Mouse (Mus musculus) hindbrain, embryonic 11.5 days (tissue): Measurements from ENCODE around the gene Lmln. TPM values are rescaled to one million over a fixed set of nuclear protein-coding genes. Genes with fewer than 3 reads are reported as not detected.

ENCODE experiments used
- ATAC-seq: fragments of 200-750 bp; cut with Nextera tagmentation; 2 replicates; pipeline ENCODE4 v1.8.0; 2017; ENCODE audit warnings: mild to moderate bottlenecking, moderate TSS enrichment, moderate library complexity; ENCODE audit not compliant: low FRiP score
- DNase-seq: peaks from one replicate; pipeline ENCODE4 v3.0.0-alpha.2; 2015; ENCODE audit warnings: low spot score
- H3K27ac ChIP-seq: fragments of 300-500 bp; sonication (generic); 2 replicates; pipeline ENCODE4 v1.5.1; 2014; ENCODE audit warnings: mild to moderate bottlenecking, low read depth, low read length
- H3K27me3 ChIP-seq: fragments of 300-500 bp; sonication (generic); 2 replicates; pipeline ENCODE4 v1.6.1; 2014; ENCODE audit warnings: mild to moderate bottlenecking, low read length, moderate library complexity, mixed read lengths; ENCODE audit not compliant: control insufficient read depth, insufficient read depth
- H3K36me3 ChIP-seq: fragments of 300-500 bp; sonication (generic); 2 replicates; pipeline ENCODE4 v1.6.1; 2014; ENCODE audit warnings: mild to moderate bottlenecking, low read length, moderate library complexity, mixed read lengths; ENCODE audit not compliant: control insufficient read depth, insufficient read depth
- H3K4me1 ChIP-seq: fragments of 300-500 bp; sonication (generic); replicated peaks from 2 replicates; pipeline ENCODE4 v1.6.1; 2014; ENCODE audit warnings: low read length, mixed read lengths; ENCODE audit not compliant: control insufficient read depth, insufficient read depth
- H3K4me2 ChIP-seq: fragments of 300-500 bp; sonication (generic); replicated peaks from 2 replicates; pipeline ENCODE4 v1.6.1; 2014; ENCODE audit warnings: mild to moderate bottlenecking, low read depth, low read length
- H3K4me3 ChIP-seq: fragments of 300-500 bp; sonication (generic); 2 replicates; pipeline ENCODE4 v1.5.1; 2014; ENCODE audit warnings: low read depth, low read length
- H3K9ac ChIP-seq: fragments of 300-500 bp; sonication (generic); 2 replicates; pipeline ENCODE4 v1.6.1; 2014; ENCODE audit warnings: low read depth, low read length
- H3K9me3 ChIP-seq: fragments of 300-500 bp; sonication (generic); 2 replicates; pipeline ENCODE4 v1.6.1; 2016; ENCODE audit warnings: low read length; ENCODE audit not compliant: control insufficient read depth
- WGBS: fragments of 180-500 bp; shearing (Covaris S2); extraction: QIAGEN DNeasy Blood & Tissue Kit; methylation state at CpG from one replicate; pipeline ENCODE4 v1.1.7; 2014; 5-methylcytosine and 5-hydroxymethylcytosine counted together
- polyA plus RNA-seq: library from polyadenylated mRNA; unstranded; fragments of >200 nt; fragmentation: Nextera tagmentation; extraction: Ambion mirVana; gene quantifications from 2 replicates; pipeline ENCODE4 v1.2.1, GENCODE M21; 2014

The Lmln gene
- polyA plus RNA-seq, 1 experiment from 2014 or later: 4.6 TPM

GRCm38 (mm10) chr16:33061400-33061799 lies 921 bp upstream of the Lmln start:
- Histone ChIP-seq H3K27ac (no peak overlapping the region), H3K9ac (no peak overlapping the region), H3K4me2 (no peak overlapping the region), H3K27me3 (no peaks in the 10 kb centered on the region), H3K9me3 (no peaks in the 10 kb centered on the region), H3K4me1 (peaks cover 10% of the 10 kb centered on the region), H3K36me3 (peaks cover 8% of the 10 kb centered on the region), H3K4me3 (no peak overlapping the region)
- ATAC-seq: no peak
- no peak for DNase-seq
- 51% methylated on average over 11 of the region's 11 CpGs for WGBS

DNA sequence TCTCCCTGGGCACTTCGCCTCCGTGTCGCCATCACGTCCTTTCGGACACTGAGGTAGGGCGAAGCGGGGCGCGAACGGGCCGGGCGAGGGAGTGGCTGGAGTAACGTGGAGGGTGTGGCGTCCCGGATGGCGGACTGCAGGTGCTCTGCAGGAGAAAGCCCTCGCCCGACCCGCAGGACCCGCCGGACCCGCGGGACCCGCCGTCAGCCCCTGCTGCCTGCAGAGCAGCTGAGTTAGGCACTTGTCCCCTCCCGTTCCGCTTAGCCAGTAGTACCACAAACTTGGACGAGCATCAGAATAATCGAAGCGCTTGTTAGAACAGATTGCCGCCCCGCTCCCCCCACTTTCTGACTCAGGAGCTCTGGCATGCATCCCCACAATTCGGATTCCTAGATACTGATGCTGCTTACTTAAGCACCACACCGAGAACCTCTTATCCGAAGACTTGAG lies 386 bp downstream of the Lmln start:
- H3K9ac ChIP-seq: peak overlapping the region; percentile 80
- H3K4me1 ChIP-seq: peaks cover 10% of the 10 kb centered on the region
- peak overlapping the region; percentile 85 for H3K4me3 ChIP-seq
- H3K27ac ChIP-seq: peak overlapping the region; percentile 81
- no peaks in the 10 kb centered on the region for H3K9me3 ChIP-seq
- WGBS: under 1% methylated on average over 34 of the region's 35 CpGs
- ATAC-seq (peak; percentile 75; the same call in 1 of the 2 replicates), DNase-seq (no peak)
- no peaks in the 10 kb centered on the region for H3K27me3 ChIP-seq
- H3K4me2 ChIP-seq: peak overlapping the region; percentile 72
- peaks cover 8% of the 10 kb centered on the region for H3K36me3 ChIP-seq

DNA sequence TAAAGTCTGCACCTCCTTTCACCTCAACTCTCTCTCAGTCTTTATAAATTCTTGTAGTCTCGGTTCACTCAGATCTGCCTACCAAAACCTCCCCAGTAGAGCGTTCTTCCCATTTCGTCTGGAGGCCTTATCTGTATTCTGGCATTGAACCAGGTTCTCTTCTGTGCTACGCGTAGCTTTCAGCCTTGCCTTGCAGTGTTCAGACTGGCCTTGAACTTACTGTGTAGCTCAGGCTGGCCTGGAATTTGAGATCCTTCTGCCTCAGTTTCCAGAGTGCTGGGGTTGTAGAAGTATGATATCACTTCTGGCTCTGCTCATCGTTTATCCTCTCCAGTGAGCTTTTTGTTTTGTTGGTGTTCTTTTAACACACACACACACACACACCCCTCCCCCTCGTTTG lies 946 bp downstream of the Lmln start:
- DNase-seq (peak; percentile 17), ATAC-seq (no peak)
- H3K4me1 ChIP-seq: peaks cover 6% of the 10 kb centered on the region; the same call in 1 of the 2 replicates
- peak overlapping the region; percentile 72 for H3K4me2 ChIP-seq
- peak overlapping the region; percentile 80; the same call in 1 of the 2 replicates for H3K9ac ChIP-seq
- 31% methylated on average over 7 of the region's 7 CpGs for WGBS
- no peak overlapping the region for H3K27ac ChIP-seq
- H3K9me3 ChIP-seq: no peaks in the 10 kb centered on the region
- H3K36me3 ChIP-seq: peaks cover 8% of the 10 kb centered on the region
- peak overlapping the region; percentile 85 for H3K4me3 ChIP-seq
- H3K27me3 ChIP-seq: no peaks in the 10 kb centered on the region

GRCm38 (mm10) chr16:33064636-33065035 lies 2.3 kb downstream of the Lmln start:
- 66% methylated on average over 9 of the region's 9 CpGs for WGBS
- Histone ChIP-seq H3K4me2 (no peak overlapping the region), H3K27me3 (no peaks in the 10 kb centered on the region), H3K27ac (no peak overlapping the region), H3K4me1 (peaks cover 6% of the 10 kb centered on the region; the same call in 1 of the 2 replicates), H3K9ac (no peak overlapping the region), H3K4me3 (no peak overlapping the region), H3K9me3 (no peaks in the 10 kb centered on the region), H3K36me3 (peaks cover 4% of the 10 kb centered on the region)
- ATAC-seq (no peak), DNase-seq (no peak)

DNA sequence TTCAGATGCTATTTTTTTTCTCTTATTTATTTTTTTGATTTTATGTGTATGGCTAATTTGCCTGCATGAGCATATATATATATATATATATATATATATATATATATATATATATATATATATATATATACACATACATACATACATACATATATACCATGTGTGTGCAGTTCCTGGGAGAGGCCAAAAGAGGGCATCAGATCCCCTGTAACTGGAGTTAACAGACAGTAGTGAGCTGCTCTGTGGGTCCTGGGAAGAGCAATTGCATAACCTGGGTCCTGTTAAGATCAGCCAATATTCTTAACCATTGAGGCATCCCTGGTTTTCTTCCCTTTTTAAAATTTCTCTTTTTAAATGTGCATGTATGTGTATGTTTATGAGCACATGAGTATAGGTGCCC lies 8.6 kb downstream of the Lmln start:
- Histone ChIP-seq H3K4me1 (no peaks in the 10 kb centered on the region), H3K9ac (no peak overlapping the region), H3K27me3 (no peaks in the 10 kb centered on the region), H3K27ac (no peak overlapping the region), H3K4me3 (no peak overlapping the region), H3K36me3 (no peaks in the 10 kb centered on the region), H3K9me3 (no peaks in the 10 kb centered on the region), H3K4me2 (no peak overlapping the region)
- no peak for ATAC-seq
- DNase-seq: no peak

- Histone ChIP-seq H3K36me3 (no peaks in the 10 kb centered on the region), H3K27ac (no peak overlapping the region)
- no peak for ATAC-seq
These were observed 10.7 kb downstream of the Lmln start for GRCm38 (mm10) chr16:33072871-33073557.

GRCm38 (mm10) chr16:33074967-33075366 lies 12.6 kb downstream of the Lmln start:
- no peak overlapping the region for H3K4me3 ChIP-seq
- 78% methylated on average over 5 of the region's 5 CpGs for WGBS
- ATAC-seq: no peak
- H3K4me2 ChIP-seq: no peak overlapping the region
- no peak for DNase-seq
- H3K36me3 ChIP-seq: no peaks in the 10 kb centered on the region
- H3K9ac ChIP-seq: no peak overlapping the region
- H3K27ac ChIP-seq: no peak overlapping the region
- H3K27me3 ChIP-seq: no peaks in the 10 kb centered on the region
- H3K4me1 ChIP-seq: no peaks in the 10 kb centered on the region
- no peaks in the 10 kb centered on the region for H3K9me3 ChIP-seq

More at GRCm38 (mm10) chr16:33072871-33073557, 10.7 kb downstream of the Lmln start:
- Histone ChIP-seq H3K4me3 (no peak overlapping the region), H3K9ac (no peak overlapping the region), H3K4me1 (no peaks in the 10 kb centered on the region), H3K4me2 (no peak overlapping the region), H3K27me3 (no peaks in the 10 kb centered on the region), H3K9me3 (no peaks in the 10 kb centered on the region)
- no peak for DNase-seq
- 90% methylated on average over 6 of the region's 6 CpGs for WGBS

- Histone ChIP-seq H3K36me3 (no peaks in the 10 kb centered on the region), H3K27me3 (no peaks in the 10 kb centered on the region), H3K9me3 (no peaks in the 10 kb centered on the region), H3K4me3 (no peak overlapping the region), H3K4me1 (no peaks in the 10 kb centered on the region), H3K4me2 (no peak overlapping the region), H3K27ac (no peak overlapping the region), H3K9ac (no peak overlapping the region)
- no peak for DNase-seq
- WGBS: 68% methylated on average over 6 of the region's 6 CpGs
- ATAC-seq: no peak
These were observed 13.8 kb downstream of the Lmln start for GRCm38 (mm10) chr16:33076078-33076477.

DNA sequence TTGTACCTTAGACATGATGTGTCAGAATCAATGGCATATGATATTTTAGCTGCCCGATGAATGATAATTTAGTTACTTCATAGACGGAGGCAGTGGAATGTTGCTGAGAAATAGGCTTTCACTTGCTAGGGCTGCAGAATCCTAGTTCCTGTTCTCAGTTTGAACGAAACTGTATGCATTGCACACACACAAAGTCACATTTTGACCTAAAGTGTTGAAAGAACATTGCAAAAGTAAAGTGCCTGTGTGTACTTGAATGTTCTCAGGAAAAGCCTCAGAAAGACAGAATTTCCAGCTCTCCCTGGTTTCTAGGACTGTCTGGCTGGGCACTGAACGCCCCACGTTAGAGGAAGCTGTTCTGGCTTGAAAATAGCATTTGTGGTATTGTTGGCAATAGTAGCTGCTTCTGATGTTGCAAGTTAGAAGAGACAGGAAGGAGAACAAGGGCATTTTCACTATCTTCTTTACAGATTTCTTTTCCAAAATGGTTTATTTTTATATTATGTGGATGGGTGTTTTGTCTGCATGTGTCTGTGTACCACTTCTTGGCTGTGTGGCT lies 14.8 kb downstream of the Lmln start:
- Histone ChIP-seq H3K4me1 (no peaks in the 10 kb centered on the region), H3K27ac (no peak overlapping the region), H3K4me3 (no peak overlapping the region), H3K9ac (no peak overlapping the region), H3K27me3 (no peaks in the 10 kb centered on the region), H3K4me2 (no peak overlapping the region), H3K9me3 (no peaks in the 10 kb centered on the region), H3K36me3 (no peaks in the 10 kb centered on the region)
- DNase-seq (no peak), ATAC-seq (no peak)
- 94% methylated on average over 5 of the region's 5 CpGs for WGBS
